Mouse (Mus musculus): Measurements from ENCODE around the gene Scfd1. TPM values are rescaled to one million over a fixed set of nuclear protein-coding genes. Genes with fewer than 3 reads are reported as not detected.

Scfd1 gene
- 26.1 and 34.4 TPM in 2 replicates for polyA plus RNA-seq (2021; fragmentation: Nextera tagmentation)
- long read RNA-seq, experiment 1, transcript Scfd1-201 (25 exons, 2,096 nt) = major isoform, 19 of 51 reads
- long read RNA-seq, experiment 1, partial matches to known transcripts = 30 of 51 reads
- long read RNA-seq, experiment 1, other reads (novel, unspliced or antisense) = 2 of 51 reads
- long read RNA-seq, experiment 2, transcript Scfd1-201 (25 exons, 2,096 nt) = major isoform, 134 of 177 reads
- long read RNA-seq, experiment 2, partial matches to known transcripts = 17 of 177 reads
- long read RNA-seq, experiment 2, other reads (novel, unspliced or antisense) = 21 of 177 reads

DNA sequence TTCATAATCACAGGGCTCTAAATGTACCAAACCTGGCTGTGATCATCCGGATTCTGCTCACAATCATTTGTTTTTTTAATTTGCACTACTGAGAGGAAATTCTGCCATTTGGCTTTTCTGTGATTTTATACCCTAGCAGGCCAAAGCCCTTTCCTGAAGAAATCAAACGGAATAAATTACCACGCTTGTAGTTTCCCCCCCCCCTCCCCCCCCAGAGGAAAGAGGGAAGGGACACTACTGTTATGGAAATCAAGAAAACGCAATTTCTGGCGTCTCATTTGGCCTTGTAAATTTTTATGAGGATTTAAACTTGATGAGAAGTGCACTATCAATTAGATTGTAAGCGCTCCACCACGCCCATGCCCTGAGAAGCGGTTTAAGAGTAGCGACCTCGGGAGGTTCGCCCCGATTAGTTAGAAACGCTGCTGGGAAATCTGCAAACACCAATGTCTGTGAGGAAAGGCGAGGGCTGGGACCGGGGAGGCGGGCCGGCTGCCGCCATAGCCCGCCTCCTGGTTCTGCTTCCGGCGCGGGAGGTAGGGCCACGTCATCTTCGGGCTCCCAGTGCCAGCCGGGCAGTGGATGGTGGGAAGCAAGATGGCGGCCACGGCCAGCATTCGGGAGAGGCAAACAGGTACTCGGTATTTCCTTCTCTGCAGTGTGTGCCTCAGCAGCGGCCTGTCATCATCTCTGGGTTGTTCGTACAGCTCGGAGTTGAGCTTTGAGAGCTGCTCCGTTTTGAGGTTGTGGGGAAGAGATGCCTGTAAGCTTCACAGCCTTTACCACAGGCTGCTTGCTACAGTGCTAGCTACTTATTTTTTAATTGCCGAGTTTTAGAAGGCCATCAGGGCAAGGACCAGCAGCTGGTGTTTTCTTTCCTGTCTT is at the start of gene Scfd1:
Gene Scfd1 (plus strand): TSS at position 508 of the 885 bp plus-strand sequence.

DNA sequence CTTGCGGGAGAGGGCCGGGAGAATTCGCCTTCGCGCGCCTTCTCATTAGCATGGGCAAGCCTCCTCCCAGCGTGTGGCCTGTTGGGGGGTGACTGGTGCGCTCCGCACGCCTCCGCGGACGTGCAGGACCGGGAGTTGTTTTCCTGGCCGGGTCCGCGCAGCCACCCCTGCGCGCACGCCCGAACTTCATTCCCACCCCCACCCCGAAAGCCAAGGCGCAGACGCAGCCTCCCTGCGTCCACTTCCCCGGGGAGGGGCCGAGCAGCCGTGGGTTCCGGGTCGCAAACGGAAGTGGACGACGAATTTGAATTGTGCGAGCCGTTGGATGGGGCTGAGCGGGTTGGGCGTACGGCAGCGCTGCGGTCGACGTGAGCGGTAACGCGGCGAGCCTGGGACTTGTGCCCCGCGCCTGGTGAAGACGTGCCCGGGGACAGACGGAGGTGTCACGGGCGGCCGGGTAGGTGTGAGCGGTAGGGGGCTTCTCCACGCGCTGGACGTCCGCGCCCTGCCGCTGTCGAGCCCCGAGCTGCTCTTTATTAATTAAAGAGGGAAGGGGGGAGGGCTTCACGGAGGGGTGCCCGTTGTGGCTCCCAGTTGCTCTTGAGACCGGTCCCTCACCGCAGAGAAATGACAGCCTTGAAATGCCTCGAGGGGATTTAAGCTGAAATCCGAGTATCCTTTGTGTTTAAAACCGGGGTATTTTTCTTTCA is 29.2 kb upstream of the Scfd1 start, which contains the start of gene G2e3:
Gene G2e3 (plus strand): TSS at position 74 of the 710 bp plus-strand sequence.

Other genes starting within 250 kb of the Scfd1 start
- gene G2e3, start 29.4 kb upstream of the Scfd1 start, polyA plus RNA-seq (2021; fragmentation: Nextera tagmentation) = 1.5 and 2.2 TPM in 2 replicates
- gene Coch, start 215.8 kb downstream of the Scfd1 start, polyA plus RNA-seq (2021; fragmentation: Nextera tagmentation) = 4.8 and 5.5 TPM in 2 replicates